Mouse (Mus musculus) liver, postnatal 0 days (tissue): ENCODE measurements around the gene Zfp825. TPM values are rescaled to one million over a fixed set of nuclear protein-coding genes. Genes with fewer than 3 reads are reported as not detected.
"Not testable (repeated sequence)": the region's sequence is repeated elsewhere in the genome, so short reads cannot be mapped to it uniquely, and the experiment has no call there.

Experiments
- ATAC-seq: fragments of 200-750 bp; cut with Nextera tagmentation; 2 replicates; pipeline ENCODE4 v1.8.0; 2017; ENCODE audit warnings: mild to moderate bottlenecking, moderate library complexity
- DNase-seq: peaks from one replicate; pipeline ENCODE4 v3.0.0-alpha.2; 2016
- H3K27ac ChIP-seq: fragments of 300-500 bp; sonication (generic); 2 replicates; pipeline ENCODE4 v1.5.1; 2014; ENCODE audit warnings: antibody characterized with exemption, moderate library complexity, mild to moderate bottlenecking, low read depth
- H3K27me3 ChIP-seq: fragments of 300-500 bp; sonication (generic); 2 replicates; pipeline ENCODE4 v1.6.1; 2014; ENCODE audit warnings: low read length, control low read depth, mixed read lengths; ENCODE audit not compliant: insufficient read depth
- H3K36me3 ChIP-seq: fragments of 300-500 bp; sonication (generic); replicated peaks from 2 replicates; pipeline ENCODE4 v1.6.1; 2014; ENCODE audit warnings: mild to moderate bottlenecking, control low read depth, low read length, moderate library complexity, mixed read lengths; ENCODE audit not compliant: insufficient read depth
- H3K4me1 ChIP-seq: fragments of 300-500 bp; sonication (generic); 2 replicates; pipeline ENCODE4 v1.6.1; 2014; ENCODE audit warnings: antibody characterized with exemption, mild to moderate bottlenecking, control low read depth; ENCODE audit not compliant: insufficient read depth
- H3K4me2 ChIP-seq: fragments of 300-500 bp; sonication (generic); 2 replicates; pipeline ENCODE4 v1.6.1; 2014; ENCODE audit warnings: low read depth, mild to moderate bottlenecking, low read length, moderate library complexity, mixed read lengths
- H3K4me3 ChIP-seq: fragments of 300-500 bp; sonication (generic); 2 replicates; pipeline ENCODE4 v1.5.1; 2014; ENCODE audit warnings: low read depth, low read length
- H3K9ac ChIP-seq: fragments of 300-500 bp; sonication (generic); replicated peaks from 2 replicates; pipeline ENCODE4 v1.6.1; 2014; ENCODE audit warnings: mild to moderate bottlenecking, moderate library complexity
- H3K9me3 ChIP-seq: fragments of 300-500 bp; sonication (generic); 2 replicates; pipeline ENCODE4 v1.6.1; 2016; ENCODE audit warnings: mild to moderate bottlenecking, control low read depth, low read length, mixed read lengths
- CTCF ChIP-seq: sonication (generic); IDR thresholded peaks from 2 replicates; pipeline ENCODE4 v1.5.1; 2016; ENCODE audit warnings: antibody characterized with exemption, low read depth
- EP300 ChIP-seq: IDR thresholded peaks from 2 replicates; pipeline ENCODE4 v1.6.1; 2016; ENCODE audit warnings: antibody characterized with exemption, low read depth, mild to moderate bottlenecking
- WGBS: fragments of 180-500 bp; shearing (Covaris S2); extraction: QIAGEN DNeasy Blood & Tissue Kit; methylation state at CpG from one replicate; pipeline ENCODE4 v1.1.7; 2014; ENCODE audit not compliant: insufficient replicate concordance; 5-methylcytosine and 5-hydroxymethylcytosine counted together
- polyA plus RNA-seq: library from polyadenylated mRNA; unstranded; fragments of >200 nt; fragmentation: Nextera tagmentation; extraction: Ambion mirVana; gene quantifications from 2 replicates; pipeline ENCODE4 v1.2.1, GENCODE M21; 2015

Zfp825 gene
- polyA plus RNA-seq, 1 experiment from 2014 or later = 8.0 TPM

GRCm38 (mm10) chr13:74522481-74523237 lies 28.9 kb upstream of the Zfp825 start:
- no peaks in the 10 kb centered on the region for H3K27me3 ChIP-seq
- H3K4me3 ChIP-seq = peak overlapping the region; percentile 51
- TF ChIP-seq EP300 (no peak), CTCF (0 out of 2 replicates have a peak, but pooled peaks have one; percentile 7)
- H3K9me3 ChIP-seq = no peaks in the 10 kb centered on the region
- peak; percentile 68 for DNase-seq
- peak overlapping the region; percentile 59 for H3K9ac ChIP-seq
- no peaks in the 10 kb centered on the region for H3K4me1 ChIP-seq
- H3K4me2 ChIP-seq = peak overlapping the region; percentile 76
- H3K27ac ChIP-seq = peak overlapping the region; percentile 90
- ATAC-seq = peak; percentile 96
- under 1% methylated on average over 15 of the region's 15 CpGs for whole genome bisulfite sequencing
- H3K36me3 ChIP-seq = no peaks in the 10 kb centered on the region

- H3K4me1 ChIP-seq, ATAC-seq, DNase-seq, H3K36me3 ChIP-seq, H3K27me3 ChIP-seq, H3K9me3 ChIP-seq: not testable (repeated sequence)
- H3K9ac ChIP-seq = peak overlapping the region; percentile 55
- WGBS = 1% methylated on average over 3 of the region's 3 CpGs
- H3K4me2 ChIP-seq = peak overlapping the region; percentile 76
- H3K4me3 ChIP-seq = peak overlapping the region; percentile 51
- H3K27ac ChIP-seq = peak overlapping the region; percentile 90
Measured at GRCm38 (mm10) chr13:74522141-74522480, 28.3 kb upstream of the Zfp825 start.

DNA sequence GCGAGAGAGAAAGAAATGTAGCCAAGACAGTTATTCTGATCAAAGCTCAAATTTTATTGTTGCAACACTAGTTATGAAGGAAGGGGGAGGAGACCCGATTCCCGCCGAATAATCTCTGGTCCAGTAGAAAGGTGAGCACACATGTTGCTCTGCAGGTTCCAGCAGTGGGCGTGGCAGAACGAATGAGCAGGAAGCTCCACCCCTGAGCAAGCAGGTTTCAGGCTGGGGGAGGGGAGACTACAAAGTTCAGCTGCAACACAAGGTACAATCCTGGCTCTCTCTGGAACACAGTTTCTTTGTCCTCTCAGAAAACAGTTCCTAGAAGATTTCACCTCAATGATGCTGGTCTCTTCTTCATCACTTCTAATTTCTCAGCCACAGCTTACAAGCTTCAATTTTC lies 14.2 kb upstream of the Zfp825 start:
- not testable (repeated sequence) for H3K27me3 ChIP-seq, H3K9ac ChIP-seq, H3K4me1 ChIP-seq, DNase-seq, H3K27ac ChIP-seq, H3K4me3 ChIP-seq, ATAC-seq, H3K9me3 ChIP-seq, H3K4me2 ChIP-seq, H3K36me3 ChIP-seq
- WGBS = 80% methylated on average over 6 of the region's 6 CpGs

DNA sequence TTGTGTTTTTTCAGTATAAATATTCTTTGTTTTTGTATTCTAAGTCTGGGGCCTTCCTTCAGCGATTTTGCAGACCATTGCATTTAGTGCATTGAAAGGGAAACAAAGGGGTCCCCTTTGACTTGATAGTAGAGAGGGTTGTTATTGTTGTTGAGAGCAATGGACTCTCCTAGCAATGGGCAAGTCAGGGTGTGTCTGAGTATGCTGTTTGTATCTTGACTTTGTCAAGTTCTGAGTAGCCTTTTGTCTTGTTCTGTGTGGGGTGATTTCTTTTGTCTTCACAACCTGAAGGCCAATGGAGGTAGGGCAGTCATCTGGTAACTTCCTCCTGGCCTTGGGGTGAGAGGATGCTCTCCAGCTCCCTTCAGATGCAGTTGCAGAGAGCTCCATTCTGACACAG lies 9.1 kb upstream of the Zfp825 start:
- H3K27me3 ChIP-seq, DNase-seq, H3K27ac ChIP-seq, H3K4me2 ChIP-seq, H3K4me1 ChIP-seq, H3K9me3 ChIP-seq, H3K36me3 ChIP-seq, H3K9ac ChIP-seq, H3K4me3 ChIP-seq, ATAC-seq: not testable (repeated sequence)
- 70% methylated on average over 1 of the region's 1 CpGs for WGBS

GRCm38 (mm10) chr13:74499696-74500095 lies 5.9 kb upstream of the Zfp825 start:
- not testable (repeated sequence) for H3K27ac ChIP-seq, H3K9ac ChIP-seq, H3K4me3 ChIP-seq, H3K27me3 ChIP-seq, DNase-seq, H3K4me2 ChIP-seq, H3K36me3 ChIP-seq, H3K4me1 ChIP-seq, ATAC-seq, H3K9me3 ChIP-seq
- WGBS = 36% methylated on average over 1 of the region's 1 CpGs

- H3K27me3 ChIP-seq, H3K9ac ChIP-seq, H3K4me1 ChIP-seq, H3K9me3 ChIP-seq, DNase-seq, H3K36me3 ChIP-seq, H3K4me3 ChIP-seq, H3K27ac ChIP-seq, H3K4me2 ChIP-seq: not testable (repeated sequence)
- WGBS = 42% methylated on average over 3 of the region's 3 CpGs
- ATAC-seq = peak; percentile 56
Measured at GRCm38 (mm10) chr13:74484326-74484725, 9.5 kb downstream of the Zfp825 start.

GRCm38 (mm10) chr13:74471468-74471867 lies 22.3 kb downstream of the Zfp825 start:
- not testable (repeated sequence) for DNase-seq, H3K9ac ChIP-seq, ATAC-seq, H3K4me1 ChIP-seq, H3K4me3 ChIP-seq, H3K27ac ChIP-seq, H3K36me3 ChIP-seq, H3K27me3 ChIP-seq, H3K9me3 ChIP-seq, H3K4me2 ChIP-seq
- 65% methylated on average over 2 of the region's 2 CpGs for WGBS
